Mouse (Mus musculus) macrophage (primary cell): Measurements from ENCODE around the gene Chrna5. TPM values are rescaled to one million over a fixed set of nuclear protein-coding genes. Genes with fewer than 3 reads are reported as not detected.

Experiments used
- H3K27ac ChIP-seq: fragments of 350-480 bp; formaldehyde crosslinking; 2 replicates; pipeline ENCODE4 v1.9.0; 2021
- H3K36me3 ChIP-seq: fragments of 350-480 bp; formaldehyde crosslinking; 2 replicates; pipeline ENCODE4 v1.9.0; 2021; ENCODE audit errors: inconsistent target
- H3K4me3 ChIP-seq: fragments of 350-480 bp; formaldehyde crosslinking; 2 replicates; pipeline ENCODE4 v1.9.0; 2021; ENCODE audit errors: inconsistent target
- H3K79me2 ChIP-seq: fragments of 350-480 bp; formaldehyde crosslinking; 2 replicates; pipeline ENCODE4 v1.9.0; 2021; ENCODE audit errors: inconsistent target
- WGBS: methylation state at CpG from one replicate; pipeline ENCODE4 v1.1.7; 2026; ENCODE audit warnings: inconsistent platforms; ENCODE audit not compliant: missing documents; 5-methylcytosine and 5-hydroxymethylcytosine counted together
- polyA plus RNA-seq: library from polyadenylated mRNA; stranded (reverse); fragments of 250-400 nt; gene quantifications from 3 replicates; pipeline ENCODE4 v1.2.4, GENCODE M21; 2018; ENCODE audit warnings: inconsistent platforms

Chrna5 gene
- polyA plus RNA-seq, 1 experiment from 2014 or later: not detected

- Histone ChIP-seq H3K4me3 (no peak overlapping the region), H3K79me2 (no peaks in the 10 kb centered on the region), H3K36me3 (no peaks in the 10 kb centered on the region), H3K27ac (no peak overlapping the region)
- 87% methylated on average over 3 of the region's 3 CpGs for WGBS
Measured at GRCm38 (mm10) chr9:54990362-54990761, 9.7 kb downstream of the Chrna5 start.

GRCm38 (mm10) chr9:54994381-54994780, 13.7 kb downstream of the Chrna5 start:
- no peaks in the 10 kb centered on the region for H3K79me2 ChIP-seq
- no peak overlapping the region for H3K4me3 ChIP-seq
- WGBS: 78% methylated on average over 3 of the region's 3 CpGs

DNA sequence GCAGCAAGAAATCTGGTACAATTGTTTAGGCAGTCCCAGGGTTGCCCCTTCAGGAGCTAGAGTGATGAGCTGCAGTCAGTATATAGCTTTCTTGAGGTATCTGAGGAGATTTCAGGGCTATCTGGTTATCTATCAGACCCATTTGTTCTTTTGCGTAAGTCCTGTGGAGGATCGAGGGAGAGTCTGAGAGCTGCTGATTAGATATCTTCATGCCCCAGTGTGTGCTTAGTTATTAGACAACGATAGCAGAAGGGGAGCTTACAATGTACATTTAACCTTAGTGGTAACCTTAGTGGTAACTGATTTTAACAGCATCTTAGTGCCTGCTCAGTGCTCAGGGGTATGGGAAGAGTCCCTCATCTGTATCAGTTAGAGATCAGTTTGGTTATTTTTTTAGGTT, 15.0 kb downstream of the Chrna5 start:
- WGBS: 86% methylated on average over 3 of the region's 3 CpGs
- no peaks in the 10 kb centered on the region for H3K36me3 ChIP-seq
- no peak overlapping the region for H3K4me3 ChIP-seq
- H3K27ac ChIP-seq: no peak overlapping the region
- H3K79me2 ChIP-seq: no peaks in the 10 kb centered on the region

More at GRCm38 (mm10) chr9:54994381-54994780, 13.7 kb downstream of the Chrna5 start:
- no peak overlapping the region for H3K27ac ChIP-seq
- no peaks in the 10 kb centered on the region for H3K36me3 ChIP-seq

- Histone ChIP-seq H3K79me2 (no peaks in the 10 kb centered on the region), H3K36me3 (no peaks in the 10 kb centered on the region), H3K27ac (no peak overlapping the region), H3K4me3 (no peak overlapping the region)
- 39% methylated on average over 4 of the region's 4 CpGs for WGBS
Measured at GRCm38 (mm10) chr9:55003609-55004008, 22.9 kb downstream of the Chrna5 start.

GRCm38 (mm10) chr9:55009692-55010091, 29.0 kb downstream of the Chrna5 start:
- Histone ChIP-seq H3K79me2 (no peaks in the 10 kb centered on the region), H3K4me3 (no peak overlapping the region), H3K36me3 (no peaks in the 10 kb centered on the region), H3K27ac (no peak overlapping the region)
- 95% methylated on average over 2 of the region's 2 CpGs for WGBS

GRCm38 (mm10) chr9:55010588-55011350, 30.1 kb downstream of the Chrna5 start:
- 73% methylated on average over 6 of the region's 6 CpGs for WGBS
- Histone ChIP-seq H3K4me3 (no peak overlapping the region), H3K36me3 (no peaks in the 10 kb centered on the region), H3K79me2 (no peaks in the 10 kb centered on the region), H3K27ac (no peak overlapping the region)

DNA sequence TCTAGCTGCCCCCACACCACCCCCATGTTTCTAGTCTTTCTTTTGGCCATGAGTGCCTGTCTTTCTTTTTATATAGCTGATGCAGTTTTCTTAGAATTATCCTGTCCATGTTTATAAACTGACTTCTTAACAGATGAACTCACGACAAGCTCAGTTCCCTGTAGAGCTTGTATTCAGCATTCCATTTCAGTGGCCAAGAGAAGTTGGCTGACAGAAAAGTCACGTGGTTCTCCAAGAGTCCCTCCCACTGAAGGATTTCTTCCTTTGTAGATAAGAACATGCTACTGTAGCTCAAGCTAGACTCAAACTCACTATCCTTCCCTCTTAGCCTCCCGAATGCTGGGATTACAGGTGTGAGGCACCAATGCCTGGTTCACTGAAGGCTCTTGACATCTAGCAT, 36.2 kb downstream of the Chrna5 start:
- whole genome bisulfite sequencing: 74% methylated on average over 3 of the region's 3 CpGs
- Histone ChIP-seq H3K79me2 (no peaks in the 10 kb centered on the region), H3K4me3 (no peak overlapping the region), H3K36me3 (no peaks in the 10 kb centered on the region), H3K27ac (no peak overlapping the region)

DNA sequence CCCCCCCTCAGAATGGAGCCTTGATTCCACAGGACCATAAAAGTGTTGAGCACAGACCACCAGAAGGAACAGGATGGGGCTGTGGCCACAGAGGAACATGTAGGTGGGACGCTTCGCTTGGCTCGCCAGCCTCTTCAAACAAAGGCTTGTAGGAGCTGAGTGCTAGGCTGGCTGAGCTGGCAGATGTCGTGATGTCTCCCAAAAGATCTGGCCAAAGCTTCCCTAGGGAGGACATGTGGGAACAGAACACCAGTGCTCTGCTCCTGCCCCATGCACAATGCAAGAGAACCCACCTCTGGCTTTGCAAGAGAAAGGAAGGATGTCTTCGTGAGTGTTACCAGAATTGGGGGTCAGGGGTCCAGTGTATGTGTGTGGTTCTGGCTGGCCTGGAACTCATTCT, 42.6 kb downstream of the Chrna5 start:
- WGBS: 77% methylated on average over 5 of the region's 5 CpGs
- Histone ChIP-seq H3K36me3 (no peaks in the 10 kb centered on the region), H3K27ac (no peak overlapping the region)

DNA sequence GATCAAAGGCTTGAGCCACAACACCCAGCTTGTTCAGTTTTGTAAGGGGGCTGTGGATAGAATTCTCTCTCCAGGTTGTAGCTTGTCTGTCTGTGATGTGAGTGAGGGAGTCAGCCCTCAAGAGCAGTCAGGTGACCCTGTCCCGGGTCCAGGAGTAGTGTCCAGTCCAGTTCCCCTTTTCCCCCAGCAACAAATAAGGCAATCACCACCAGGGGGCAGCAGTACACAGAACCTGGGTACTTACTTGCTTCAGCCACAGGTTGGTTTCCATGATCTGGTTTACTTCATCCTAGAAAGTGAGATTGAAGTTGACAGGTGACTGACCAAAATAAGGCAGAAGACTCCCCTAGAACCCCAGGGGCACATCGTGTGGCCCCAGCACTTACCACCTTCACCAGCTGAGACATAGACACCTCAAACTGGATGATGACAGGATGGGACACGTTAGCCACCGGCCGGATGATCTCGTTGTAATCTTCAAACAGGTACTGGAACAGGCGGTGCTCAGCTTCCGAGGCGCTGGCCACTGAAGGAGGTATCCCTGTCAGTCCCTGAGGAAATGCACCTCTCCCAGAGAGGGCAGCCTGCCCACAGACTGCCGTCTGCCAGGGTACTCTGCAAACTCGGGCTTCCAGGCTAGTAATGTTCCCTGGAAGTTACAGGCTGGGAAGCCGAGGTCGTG, 43.4 kb downstream of the Chrna5 start:
- Histone ChIP-seq H3K79me2 (no peaks in the 10 kb centered on the region), H3K27ac (no peak overlapping the region), H3K36me3 (no peaks in the 10 kb centered on the region), H3K4me3 (no peak overlapping the region)
- WGBS: 48% methylated on average over 13 of the region's 13 CpGs

More for the DNA sequence above, 42.6 kb downstream of the Chrna5 start:
- no peaks in the 10 kb centered on the region for H3K79me2 ChIP-seq
- H3K4me3 ChIP-seq: no peak overlapping the region

DNA sequence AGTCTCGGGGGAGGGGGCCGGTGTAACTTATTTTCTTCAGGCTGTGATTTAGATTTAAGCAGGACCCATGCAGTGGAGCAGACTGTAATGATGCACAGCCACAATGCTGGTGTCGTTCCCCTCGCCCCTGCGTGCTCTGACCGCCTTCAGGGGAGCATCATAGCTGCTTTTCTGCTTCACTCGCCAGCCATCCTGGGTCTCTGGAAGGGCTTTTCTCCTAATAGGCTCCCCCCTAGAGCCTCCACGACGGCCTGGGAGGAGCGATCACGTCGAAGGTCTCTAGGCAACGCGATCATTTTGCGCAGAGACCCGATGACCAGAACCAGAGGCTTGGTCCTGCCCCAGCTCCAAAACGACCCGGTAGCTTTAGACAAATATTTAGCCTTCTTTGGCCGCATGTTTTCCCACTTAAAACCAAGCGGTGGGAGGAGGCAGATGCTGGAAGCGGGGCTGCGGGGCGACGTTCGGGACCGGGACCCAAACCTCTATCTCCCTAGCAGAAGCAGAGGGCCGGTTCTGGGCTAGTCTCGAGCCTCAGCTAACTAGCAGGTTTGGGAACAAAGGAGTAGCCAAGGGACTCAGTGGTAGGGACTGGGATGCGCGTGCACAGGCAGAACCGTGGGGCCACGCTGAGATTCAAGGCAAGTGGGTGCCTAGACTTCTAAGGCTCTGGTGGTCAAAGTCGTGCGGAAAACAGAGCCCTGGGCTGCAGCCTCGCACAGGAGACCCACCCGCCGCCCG, 45.0 kb downstream of the Chrna5 start:
- WGBS: 20% methylated on average over 37 of the region's 38 CpGs
- H3K27ac ChIP-seq: no peak overlapping the region
- no peaks in the 10 kb centered on the region for H3K36me3 ChIP-seq

GRCm38 (mm10) chr9:55026275-55026663, 45.6 kb downstream of the Chrna5 start, which contains the start of gene Chrna3:
Chrna3 (minus strand) TSS chr9:55026562.
- H3K79me2 ChIP-seq: no peaks in the 10 kb centered on the region
- H3K36me3 ChIP-seq: no peaks in the 10 kb centered on the region
- WGBS: 6% methylated on average over 37 of the region's 39 CpGs
- no peak within 1 kb of the TSS for H3K27ac ChIP-seq
- no peak within 1 kb of the TSS for H3K4me3 ChIP-seq

More for the DNA sequence above, 45.0 kb downstream of the Chrna5 start:
- no peak overlapping the region for H3K4me3 ChIP-seq
- no peaks in the 10 kb centered on the region for H3K79me2 ChIP-seq

GRCm38 (mm10) chr9:55031435-55032167, 50.9 kb downstream of the Chrna5 start:
- Histone ChIP-seq H3K4me3 (no peak overlapping the region), H3K79me2 (no peaks in the 10 kb centered on the region), H3K27ac (no peak overlapping the region), H3K36me3 (no peaks in the 10 kb centered on the region)
- 81% methylated on average over 5 of the region's 6 CpGs for WGBS

- no peaks in the 10 kb centered on the region for H3K36me3 ChIP-seq
- WGBS: 92% methylated on average over 8 of the region's 8 CpGs
- no peak overlapping the region for H3K27ac ChIP-seq
- no peaks in the 10 kb centered on the region for H3K79me2 ChIP-seq
- no peak overlapping the region for H3K4me3 ChIP-seq
Measured at GRCm38 (mm10) chr9:55038948-55039347, 58.3 kb downstream of the Chrna5 start.

DNA sequence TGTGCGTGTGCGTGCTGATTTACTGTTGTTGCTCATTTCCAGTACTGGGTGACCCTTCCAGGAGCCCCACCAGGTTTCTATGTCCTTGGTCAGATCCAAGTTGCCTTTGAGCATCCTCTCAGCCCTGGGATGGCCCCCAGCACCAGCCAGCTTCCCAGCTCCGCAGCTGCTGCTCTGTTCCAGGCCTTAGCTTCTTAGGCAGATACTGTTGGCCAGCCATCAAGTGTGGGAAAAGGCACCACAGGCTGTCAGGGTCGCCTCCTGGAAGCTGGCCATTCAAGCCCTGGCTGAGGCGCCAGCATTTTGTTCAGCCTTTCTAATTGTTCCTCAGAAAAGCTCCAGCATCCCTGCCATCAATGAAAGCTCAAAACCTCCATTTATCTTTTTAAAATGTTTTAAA, 59.3 kb downstream of the Chrna5 start:
- Histone ChIP-seq H3K36me3 (no peaks in the 10 kb centered on the region), H3K79me2 (no peaks in the 10 kb centered on the region), H3K27ac (no peak overlapping the region), H3K4me3 (no peak overlapping the region)
- 83% methylated on average over 5 of the region's 5 CpGs for WGBS
